Mouse (Mus musculus) thymus, adult 2 months (tissue): ENCODE measurements around the gene Stard8.

Source experiments
- CTCF ChIP-seq: fragments of 200-500 bp; IDR thresholded peaks from 2 replicates; pipeline ENCODE4 v1.5.1; 2012; ENCODE audit warnings: mild to moderate bottlenecking, control low read depth, low read length, moderate library complexity, borderline replicate concordance; ENCODE audit not compliant: control insufficient read depth, poor library complexity, insufficient read depth; ENCODE audit errors: extremely low read depth
- POLR2A ChIP-seq: fragments of 200-500 bp; IDR thresholded peaks from 2 replicates; pipeline ENCODE4 v1.6.1; 2012; ENCODE audit warnings: mild to moderate bottlenecking, low read length, control low read depth, moderate library complexity; ENCODE audit not compliant: control insufficient read depth, poor library complexity, insufficient read depth; ENCODE audit errors: extremely low read depth

GRCm38 (mm10) chrX:99042451-99042951, 39.5 kb downstream of the Stard8 start:
- TF ChIP-seq POLR2A (no peak), CTCF (no peak)
